In the genomic region with DNA sequence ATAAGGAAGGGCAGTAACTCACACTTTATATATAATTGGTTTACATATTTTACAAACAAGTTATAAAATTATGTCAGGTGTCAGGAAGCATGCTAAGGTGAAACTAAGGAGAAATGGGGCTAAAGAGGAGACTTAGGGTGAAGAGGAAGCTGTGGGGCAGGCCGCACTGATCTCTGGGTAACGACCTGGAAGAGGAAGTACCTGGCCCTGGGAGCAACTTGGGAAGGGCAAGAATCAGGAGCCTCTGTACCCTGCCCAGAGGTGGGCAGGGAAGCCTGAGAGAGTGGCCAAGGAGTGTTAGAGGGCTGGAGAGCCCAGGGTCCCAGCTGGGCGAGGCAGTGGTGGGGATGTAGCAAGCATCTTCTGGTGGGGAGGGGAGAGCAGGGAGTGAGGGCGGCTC, we compare ENCODE assay signal across 17 mouse cellular contexts.
"Had no signal": no experiment of that assay in that cellular context is flagged by ENCODE, and none has a peak within 500 bp of the region (broad histone marks: within the 10 kb centered on the region; RNA-seq: fewer than 3 reads in every experiment).

No protein-coding gene starts in this region.

- H3K4me2 ChIP-seq: kidney, embryonic 15.5 days; liver, embryonic 13.5 days; lung, embryonic 14.5 days; midbrain, embryonic 13.5 days; neural tube, embryonic 13.5 days; stomach, embryonic 15.5 days had no signal

- H3K36me3 ChIP-seq: kidney, embryonic 15.5 days; liver, embryonic 13.5 days; midbrain, embryonic 10.5 days; midbrain, embryonic 13.5 days; neural tube, embryonic 13.5 days; stomach, embryonic 15.5 days had no signal

- H3K27ac ChIP-seq: kidney, embryonic 15.5 days; liver, embryonic 13.5 days; macrophage; midbrain, embryonic 10.5 days; midbrain, embryonic 13.5 days; neural tube, embryonic 13.5 days; stomach, embryonic 15.5 days had no signal

- H3K9ac ChIP-seq: kidney, embryonic 15.5 days; liver, embryonic 13.5 days; lung, embryonic 14.5 days; midbrain, embryonic 13.5 days; neural tube, embryonic 13.5 days; stomach, embryonic 15.5 days had no signal

- ATAC-seq: lung, postnatal 0 days; midbrain, embryonic 13.5 days; midbrain, embryonic 16.5 days had no signal

- H3K27me3 ChIP-seq: kidney, embryonic 15.5 days; midbrain, embryonic 13.5 days; neural tube, embryonic 13.5 days; stomach, embryonic 15.5 days had no signal

- DNase-seq: kidney, adult 11 months; kidney, adult 8-10 months; kidney, postnatal 10 days; kidney, postnatal 4 days; liver, embryonic 13.5 days; lung, embryonic 14.5 days; thymus, postnatal 25 days had no signal

- H3K4me1 ChIP-seq: kidney, embryonic 15.5 days; liver, embryonic 13.5 days; midbrain, embryonic 10.5 days; midbrain, embryonic 13.5 days; neural tube, embryonic 13.5 days; stomach, embryonic 15.5 days had no signal

- H3K9me3 ChIP-seq: kidney, embryonic 15.5 days; liver, embryonic 13.5 days; midbrain, embryonic 10.5 days; midbrain, embryonic 13.5 days; neural tube, embryonic 13.5 days; stomach, embryonic 15.5 days had no signal

- H3K4me3 ChIP-seq: kidney, embryonic 15.5 days; liver, embryonic 13.5 days; megakaryocyte, embryonic 14.5 days; midbrain, embryonic 10.5 days; midbrain, embryonic 13.5 days; myocyte; neural tube, embryonic 13.5 days; stomach, embryonic 15.5 days had no signal
